Mouse (Mus musculus) liver, postnatal 0 days (tissue): Measurements from ENCODE around the gene Myh9. TPM values are rescaled to one million over a fixed set of nuclear protein-coding genes. Genes with fewer than 3 reads are reported as not detected.

Experiments
- ATAC-seq: fragments of 200-750 bp; cut with Nextera tagmentation; 2 replicates; pipeline ENCODE4 v1.8.0; 2017; ENCODE audit warnings: mild to moderate bottlenecking, moderate library complexity
- DNase-seq: peaks from one replicate; pipeline ENCODE4 v3.0.0-alpha.2; 2016
- H3K27ac ChIP-seq: fragments of 300-500 bp; sonication (generic); 2 replicates; pipeline ENCODE4 v1.5.1; 2014; ENCODE audit warnings: antibody characterized with exemption, moderate library complexity, mild to moderate bottlenecking, low read depth
- H3K27me3 ChIP-seq: fragments of 300-500 bp; sonication (generic); 2 replicates; pipeline ENCODE4 v1.6.1; 2014; ENCODE audit warnings: low read length, control low read depth, mixed read lengths; ENCODE audit not compliant: insufficient read depth
- H3K36me3 ChIP-seq: fragments of 300-500 bp; sonication (generic); replicated peaks from 2 replicates; pipeline ENCODE4 v1.6.1; 2014; ENCODE audit warnings: mild to moderate bottlenecking, control low read depth, low read length, moderate library complexity, mixed read lengths; ENCODE audit not compliant: insufficient read depth
- H3K4me1 ChIP-seq: fragments of 300-500 bp; sonication (generic); 2 replicates; pipeline ENCODE4 v1.6.1; 2014; ENCODE audit warnings: antibody characterized with exemption, mild to moderate bottlenecking, control low read depth; ENCODE audit not compliant: insufficient read depth
- H3K4me2 ChIP-seq: fragments of 300-500 bp; sonication (generic); 2 replicates; pipeline ENCODE4 v1.6.1; 2014; ENCODE audit warnings: low read depth, mild to moderate bottlenecking, low read length, moderate library complexity, mixed read lengths
- H3K4me3 ChIP-seq: fragments of 300-500 bp; sonication (generic); 2 replicates; pipeline ENCODE4 v1.5.1; 2014; ENCODE audit warnings: low read depth, low read length
- H3K9ac ChIP-seq: fragments of 300-500 bp; sonication (generic); replicated peaks from 2 replicates; pipeline ENCODE4 v1.6.1; 2014; ENCODE audit warnings: mild to moderate bottlenecking, moderate library complexity
- H3K9me3 ChIP-seq: fragments of 300-500 bp; sonication (generic); 2 replicates; pipeline ENCODE4 v1.6.1; 2016; ENCODE audit warnings: mild to moderate bottlenecking, control low read depth, low read length, mixed read lengths
- CTCF ChIP-seq: sonication (generic); IDR thresholded peaks from 2 replicates; pipeline ENCODE4 v1.5.1; 2016; ENCODE audit warnings: antibody characterized with exemption, low read depth
- EP300 ChIP-seq: IDR thresholded peaks from 2 replicates; pipeline ENCODE4 v1.6.1; 2016; ENCODE audit warnings: antibody characterized with exemption, low read depth, mild to moderate bottlenecking
- WGBS: fragments of 180-500 bp; shearing (Covaris S2); extraction: QIAGEN DNeasy Blood & Tissue Kit; methylation state at CpG from one replicate; pipeline ENCODE4 v1.1.7; 2014; ENCODE audit not compliant: insufficient replicate concordance; 5-methylcytosine and 5-hydroxymethylcytosine counted together
- polyA plus RNA-seq: library from polyadenylated mRNA; unstranded; fragments of >200 nt; fragmentation: Nextera tagmentation; extraction: Ambion mirVana; gene quantifications from 2 replicates; pipeline ENCODE4 v1.2.1, GENCODE M21; 2015

Gene Myh9
- polyA plus RNA-seq, 1 experiment from 2014 or later, result 22.4 TPM

- TF ChIP-seq EP300, result no peak
- Histone ChIP-seq H3K4me1 (no peaks in the 10 kb centered on the region), H3K36me3 (no peaks in the 10 kb centered on the region), H3K27me3 (no peaks in the 10 kb centered on the region), H3K9me3 (no peaks in the 10 kb centered on the region), H3K4me3 (no peak overlapping the region), H3K27ac (no peak overlapping the region), H3K9ac (no peak overlapping the region), H3K4me2 (no peak overlapping the region)
- ATAC-seq (no peak), DNase-seq (no peak)
- 85% methylated on average over 20 of the region's 22 CpGs for WGBS
Measured at GRCm38 (mm10) chr15:77862991-77863972, 21.3 kb upstream of the Myh9 start.

GRCm38 (mm10) chr15:77860081-77860665 is 18.2 kb upstream of the Myh9 start:
- ATAC-seq, result no peak
- Histone ChIP-seq H3K4me1 (peaks cover 22% of the 10 kb centered on the region), H3K36me3 (no peaks in the 10 kb centered on the region), H3K4me3 (no peak overlapping the region), H3K9ac (no peak overlapping the region), H3K9me3 (no peaks in the 10 kb centered on the region), H3K27me3 (no peaks in the 10 kb centered on the region), H3K27ac (no peak overlapping the region), H3K4me2 (no peak overlapping the region)
- WGBS, result 67% methylated on average over 1 of the region's 1 CpGs
- DNase-seq, result no peak
- no peak for TF ChIP-seq EP300
- no peak for TF ChIP-seq CTCF

GRCm38 (mm10) chr15:77857662-77858156 is 15.7 kb upstream of the Myh9 start:
- peak overlapping the region; percentile 26 for H3K4me3 ChIP-seq
- no peaks in the 10 kb centered on the region for H3K27me3 ChIP-seq
- peak overlapping the region; percentile 70 for H3K4me2 ChIP-seq
- DNase-seq (peak; percentile 79), ATAC-seq (peak; percentile 83)
- H3K36me3 ChIP-seq, result no peaks in the 10 kb centered on the region
- 8% methylated on average over 28 of the region's 28 CpGs for WGBS
- peak overlapping the region; percentile 91 for H3K27ac ChIP-seq
- no peaks in the 10 kb centered on the region for H3K9me3 ChIP-seq
- H3K9ac ChIP-seq, result no peak overlapping the region
- TF ChIP-seq EP300 (no peak), CTCF (no peak)
- H3K4me1 ChIP-seq, result peaks cover 34% of the 10 kb centered on the region

GRCm38 (mm10) chr15:77856541-77856940 is 14.6 kb upstream of the Myh9 start:
- Histone ChIP-seq H3K4me1 (peaks cover 34% of the 10 kb centered on the region), H3K27ac (peak overlapping the region; percentile 91), H3K4me3 (no peak overlapping the region), H3K9me3 (no peaks in the 10 kb centered on the region), H3K9ac (no peak overlapping the region), H3K36me3 (no peaks in the 10 kb centered on the region), H3K4me2 (0 out of 2 replicates have a peak overlapping the region, but pooled peaks have one; percentile 27), H3K27me3 (no peaks in the 10 kb centered on the region)
- 24% methylated on average over 5 of the region's 5 CpGs for WGBS
- ATAC-seq (peak; percentile 12; the same call in 1 of the 2 replicates), DNase-seq (peak; percentile 49)
- TF ChIP-seq CTCF, result no peak
- no peak for TF ChIP-seq EP300

- H3K27ac ChIP-seq, result peak overlapping the region; percentile 91
- H3K4me2 ChIP-seq, result peak overlapping the region; percentile 27; the same call in 1 of the 2 replicates
- no peak overlapping the region for H3K4me3 ChIP-seq
- H3K9me3 ChIP-seq, result no peaks in the 10 kb centered on the region
- peaks cover 37% of the 10 kb centered on the region for H3K4me1 ChIP-seq
- H3K36me3 ChIP-seq, result no peaks in the 10 kb centered on the region
- ATAC-seq (peak; percentile 79), DNase-seq (peak; percentile 79)
- no peak for TF ChIP-seq CTCF
- peak; percentile 52; the same call in 1 of the 2 replicates for TF ChIP-seq EP300
- WGBS, result 7% methylated on average over 8 of the region's 8 CpGs
- no peak overlapping the region for H3K9ac ChIP-seq
- H3K27me3 ChIP-seq, result no peaks in the 10 kb centered on the region
Measured at GRCm38 (mm10) chr15:77855301-77855700, 13.3 kb upstream of the Myh9 start.

GRCm38 (mm10) chr15:77852001-77852400 is 10.0 kb upstream of the Myh9 start:
- Histone ChIP-seq H3K36me3 (no peaks in the 10 kb centered on the region), H3K4me3 (no peak overlapping the region), H3K9ac (no peak overlapping the region), H3K9me3 (no peaks in the 10 kb centered on the region), H3K27ac (no peak overlapping the region), H3K4me1 (peaks cover 46% of the 10 kb centered on the region), H3K27me3 (no peaks in the 10 kb centered on the region), H3K4me2 (no peak overlapping the region)
- WGBS, result 96% methylated on average over 2 of the region's 2 CpGs
- no peak for DNase-seq
- TF ChIP-seq EP300 (no peak), CTCF (no peak)
- ATAC-seq, result no peak
